In the genomic region with DNA sequence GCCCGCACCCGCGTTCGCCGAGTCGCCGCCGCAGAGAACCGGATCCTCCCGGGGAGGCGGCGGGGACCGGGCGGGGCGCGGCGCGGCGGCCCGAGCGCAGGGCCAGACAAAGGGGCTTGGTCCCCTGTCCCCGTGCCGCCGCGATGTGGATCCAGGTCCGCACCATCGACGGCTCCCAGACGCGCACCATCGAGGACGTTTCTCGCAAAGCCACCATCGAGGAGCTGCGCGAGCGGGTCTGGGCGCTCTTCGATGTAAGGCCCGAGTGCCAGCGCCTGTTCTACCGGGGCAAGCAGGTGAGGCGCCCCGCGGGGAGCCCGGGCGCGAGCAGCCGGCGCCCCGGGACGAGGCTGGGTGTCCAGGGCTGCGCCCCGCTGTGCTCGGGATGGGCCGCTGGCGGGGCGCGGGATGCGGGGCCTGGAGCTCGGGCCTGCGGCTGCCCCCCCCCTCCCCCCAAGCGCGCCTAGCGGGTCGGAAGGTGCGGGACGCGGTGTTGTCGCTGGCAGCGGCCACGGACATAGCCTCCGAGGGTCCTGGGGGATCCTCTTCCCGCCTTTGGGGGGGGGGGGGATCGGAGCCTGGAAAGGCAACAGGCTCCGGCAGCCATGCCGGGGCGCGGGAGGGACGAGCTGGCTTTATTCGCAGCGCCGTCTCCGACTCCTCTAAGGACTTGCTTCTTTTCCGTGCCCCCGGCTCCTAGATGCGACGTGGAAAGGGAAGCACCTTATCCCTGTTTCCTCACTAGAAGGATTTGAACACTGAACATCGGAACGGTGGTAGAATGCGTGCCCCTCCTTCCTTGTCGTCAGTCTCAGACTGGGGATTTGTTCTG, we compare ENCODE assay signal across 9 mouse cellular contexts. TPM values are rescaled to one million over a fixed set of nuclear protein-coding genes. Genes with fewer than 3 reads are reported as not detected.
DNase-seq lines count a peak whose midpoint lies in the region; ATAC-seq and TF ChIP-seq lines count a peak whose summit lies in the region.
"Had no signal": no experiment of that assay in that cellular context is flagged by ENCODE, and none has a peak within 500 bp of the region (broad histone marks: within the 10 kb centered on the region; RNA-seq: fewer than 3 reads in every experiment).

No protein-coding gene starts in this region.

- peak overlapping the region; percentile 58 for H3K4me2 ChIP-seq in hindbrain, embryonic 11.5 days (replicated peaks; ENCODE audit: low read depth, low read length)
- peak overlapping the region; percentile 89 for H3K4me2 ChIP-seq in liver, embryonic 12.5 days
- peak overlapping the region; percentile 84 for H3K4me2 ChIP-seq in neural tube, embryonic 13.5 days

- intact Hi-C loops in left cerebral cortex, adult 2 months (cut with DNase I), result loop anchor here (2.0 to 5.0 kb wide), 4 partner anchors 52 to 224 kb away; a partner anchor contains a TSS

- H3K9ac ChIP-seq in hindbrain, embryonic 11.5 days (ENCODE audit: low read depth, low read length), result peak overlapping the region; percentile 99
- H3K9ac ChIP-seq in liver, embryonic 12.5 days, result peak overlapping the region; percentile 99
- H3K9ac ChIP-seq in neural tube, embryonic 13.5 days, result peak overlapping the region; percentile 100

- no peak for TF ChIP-seq CTCF in left cerebral cortex, adult 2 months (IDR thresholded peaks at IDR 0.05)
- no peak for TF ChIP-seq CTCF in Patski (IDR thresholded peaks at IDR 0.05)

- H3K4me1 ChIP-seq in hindbrain, embryonic 11.5 days (replicated peaks; ENCODE audit: control insufficient read depth, insufficient read depth, low read length), result peaks cover 3% of the 10 kb centered on the region
- peaks cover 47% of the 10 kb centered on the region for H3K4me1 ChIP-seq in liver, embryonic 12.5 days
- peaks cover 50% of the 10 kb centered on the region for H3K4me1 ChIP-seq in neural tube, embryonic 13.5 days (replicated peaks)

- H3K9me3 ChIP-seq in hindbrain, embryonic 11.5 days (ENCODE audit: control insufficient read depth, low read length), result no peaks in the 10 kb centered on the region
- H3K9me3 ChIP-seq in liver, embryonic 12.5 days (replicated peaks), result no peaks in the 10 kb centered on the region
- no peaks in the 10 kb centered on the region for H3K9me3 ChIP-seq in neural tube, embryonic 13.5 days

- peak; percentile 55 for ATAC-seq in Patski
- no peak; the same call in none of the 2 replicates for ATAC-seq in hindbrain, embryonic 11.5 days (ENCODE audit: low FRiP score)
- peak; percentile 79 for ATAC-seq in liver, embryonic 12.5 days
- ATAC-seq in neural tube, embryonic 13.5 days (ENCODE audit: low read depth), result peak; percentile 29; the same call in 1 of the 2 replicates

- in situ Hi-C loops in Patski (cut with MboI; ENCODE audit: low pct_unique_long_range_greater_than_20kb), result no loop called here

- peak overlapping the region; percentile 91 for H3K27ac ChIP-seq in left cerebral cortex, adult 2 months
- H3K27ac ChIP-seq in hindbrain, embryonic 11.5 days (ENCODE audit: low read depth, low read length), result peak overlapping the region; percentile 95
- H3K27ac ChIP-seq in liver, embryonic 12.5 days, result peak overlapping the region; percentile 94
- peak overlapping the region; percentile 96 for H3K27ac ChIP-seq in neural tube, embryonic 13.5 days (replicated peaks)

- H3K4me3 ChIP-seq in left cerebral cortex, adult 2 months, result peak overlapping the region; percentile 93
- H3K4me3 ChIP-seq in hindbrain, embryonic 11.5 days (ENCODE audit: low read depth, low read length), result peak overlapping the region; percentile 99
- peak overlapping the region; percentile 98 for H3K4me3 ChIP-seq in liver, embryonic 12.5 days
- H3K4me3 ChIP-seq in neural tube, embryonic 13.5 days, result peak overlapping the region; percentile 100

- peak in 1 of 2 experiments; percentile 13 for DNase-seq in left cerebral cortex, adult 2 months (ENCODE audit: extremely low spot score in 1 of 2, low spot score in 2 of 2)
- no peak for DNase-seq in left cerebral cortex, adult 11 months (ENCODE audit: low spot score)
- DNase-seq in Patski (ENCODE audit: low read depth, low spot score), result no peak
- DNase-seq in embryo, embryonic 9.5 days (ENCODE audit: extremely low spot score), result peak; percentile 58
- peak; percentile 67 for DNase-seq in hindbrain, embryonic 11.5 days (ENCODE audit: low spot score)
- no peak for DNase-seq in layer of hippocampus, postnatal 14 days (ENCODE audit: low spot score in 2 of 2)

- POLR2A ChIA-PET in Patski (lab: Charles Lee), result interaction anchor here (0.6 to 1.0 kb wide), 2 partner anchors 46 to 194 kb away, joined by 3 to 5 read pairs; no protein-coding TSS in a partner anchor

- CTCF ChIA-PET in Patski (lab: Charles Lee), result no interaction called here

- H3K27me3 ChIP-seq in Patski, result no peaks in the 10 kb centered on the region
- no peaks in the 10 kb centered on the region for H3K27me3 ChIP-seq in hindbrain, embryonic 11.5 days (ENCODE audit: control insufficient read depth, insufficient read depth, low read length)
- H3K27me3 ChIP-seq in liver, embryonic 12.5 days (replicated peaks), result no peaks in the 10 kb centered on the region
- H3K27me3 ChIP-seq in neural tube, embryonic 13.5 days, result no peaks in the 10 kb centered on the region

- H3K36me3 ChIP-seq in hindbrain, embryonic 11.5 days (ENCODE audit: control insufficient read depth, insufficient read depth, low read length), result no peaks in the 10 kb centered on the region
- H3K36me3 ChIP-seq in liver, embryonic 12.5 days, result peaks cover 4% of the 10 kb centered on the region; the same call in 1 of the 2 replicates
- H3K36me3 ChIP-seq in neural tube, embryonic 13.5 days, result no peaks in the 10 kb centered on the region

- WGBS in hindbrain, embryonic 11.5 days, result 0% methylated on average over 92 of the region's 92 CpGs
- under 1% methylated on average over 83 of the region's 92 CpGs for WGBS in liver, embryonic 12.5 days (ENCODE audit: insufficient replicate concordance)
- under 1% methylated on average over 90 of the region's 92 CpGs for WGBS in neural tube, embryonic 13.5 days

RNA-seq across cellular contexts. Expression of a gene that starts 0.5 kb away (rescaled TPM):
- 10 to 100 TPM; 50.1 to 58.7 TPM for total RNA-seq in left cerebral cortex, adult 2 months (2021)
- polyA plus RNA-seq in Patski (2021), result 65.1 TPM
- 84.6 and 90.4 TPM in 2 replicates for polyA plus RNA-seq in hindbrain, embryonic 11.5 days (2014; fragmentation: Nextera tagmentation; extraction: Ambion mirVana)
- 49.1 and 53.1 TPM in 2 replicates for polyA plus RNA-seq in liver, embryonic 12.5 days (2016; fragmentation: Nextera tagmentation; extraction: Ambion mirVana)
- 57.3 and 59.8 TPM in 2 replicates for polyA plus RNA-seq in neural tube, embryonic 13.5 days (2015; fragmentation: Nextera tagmentation; extraction: Ambion mirVana)
- total RNA-seq in layer of hippocampus, postnatal 14 days (2021), result 10 to 100 TPM; 50.8 to 55.8 TPM

RNA-seq across cellular contexts. Expression of a gene that starts 27.3 kb away (rescaled TPM):
- not detected for total RNA-seq in left cerebral cortex, adult 2 months (2021)
- polyA plus RNA-seq in Patski (2021), result not detected
- polyA plus RNA-seq in hindbrain, embryonic 11.5 days (2014; fragmentation: Nextera tagmentation; extraction: Ambion mirVana), result not detected in 2 replicates
- not detected in 2 replicates for polyA plus RNA-seq in liver, embryonic 12.5 days (2016; fragmentation: Nextera tagmentation; extraction: Ambion mirVana)
- polyA plus RNA-seq in neural tube, embryonic 13.5 days (2015; fragmentation: Nextera tagmentation; extraction: Ambion mirVana), result not detected in 2 replicates
- not detected for total RNA-seq in layer of hippocampus, postnatal 14 days (2021)
- total RNA-seq: common myeloid progenitor, adult 5-6 weeks had no signal

Comparison
In these comparisons a context has a peak if more than half of its experiments do, and no peak if none do; other contexts are left out.
1. DNase-seq: peak in embryo, embryonic 9.5 days (single experiment) and hindbrain, embryonic 11.5 days (single experiment); none in left cerebral cortex, adult 11 months (single experiment), Patski (single experiment) and layer of hippocampus, postnatal 14 days (0 of 2).
2. Peak in every context shown above with its lines, with median percentiles within 50 percentile points of each other: H3K27ac ChIP-seq, H3K4me3 ChIP-seq, H3K4me2 ChIP-seq and H3K9ac ChIP-seq.